Mouse (Mus musculus) ES-Bruce4 (cell line): ENCODE measurements at regions not wholly inside any gene's neighbourhood (a gene's known extent, or its start where the extent isn't known, plus 50 kb on each side); places are given as distances from the start of the nearest gene placed in this dataset.

Experiments used
- H3K27ac ChIP-seq: 2 replicates; pipeline ENCODE4 v1.5.1; 2012; ENCODE audit warnings: low read length, inconsistent platforms; ENCODE audit not compliant: insufficient read depth
- H3K27me3 ChIP-seq: 2 replicates; pipeline ENCODE4 v1.6.1; 2012; ENCODE audit warnings: mild to moderate bottlenecking, low read length, inconsistent platforms; ENCODE audit not compliant: control insufficient read depth, poor library complexity, insufficient read depth, severe bottlenecking
- H3K36me3 ChIP-seq: 2 replicates; pipeline ENCODE4 v1.6.1; 2012; ENCODE audit warnings: inconsistent platforms, mild to moderate bottlenecking, low read length, moderate library complexity; ENCODE audit not compliant: control insufficient read depth, poor library complexity, insufficient read depth, severe bottlenecking
- H3K4me1 ChIP-seq: one replicate; pipeline ENCODE4 v1.8.1; 2011; ENCODE audit warnings: low read length; ENCODE audit not compliant: control insufficient read depth, insufficient read depth
- H3K4me3 ChIP-seq: 2 replicates; pipeline ENCODE4 v1.5.1; 2011; ENCODE audit warnings: low read depth, mild to moderate bottlenecking, low read length
- H3K9ac ChIP-seq: 2 replicates; pipeline ENCODE4 v1.6.1; 2012; ENCODE audit warnings: low read depth, mild to moderate bottlenecking, inconsistent platforms; ENCODE audit not compliant: poor library complexity, severe bottlenecking
- H3K9me3 ChIP-seq: replicated peaks from 2 replicates; pipeline ENCODE4 v1.6.1; 2012; ENCODE audit warnings: mild to moderate bottlenecking, low read length, inconsistent platforms; ENCODE audit not compliant: control insufficient read depth, poor library complexity, insufficient read depth, severe bottlenecking
- CTCF ChIP-seq: IDR thresholded peaks from one replicate; pipeline ENCODE4 v1.8.1; 2011; ENCODE audit warnings: low read depth, low read length
- EP300 ChIP-seq: IDR thresholded peaks from 2 replicates; pipeline ENCODE4 v1.6.1; 2011; ENCODE audit warnings: low read depth, low read length; ENCODE audit not compliant: insufficient read depth
- POLR2A ChIP-seq: IDR thresholded peaks from one replicate; pipeline ENCODE4 v1.8.1; 2011; ENCODE audit warnings: low read length; ENCODE audit not compliant: insufficient read depth

GRCm38 (mm10) chr2:133141341-133142035 is 195.8 kb upstream of the Fermt1 start:
- no peaks in the 10 kb centered on the region for H3K36me3 ChIP-seq
- H3K4me3 ChIP-seq = no peak overlapping the region
- TF ChIP-seq EP300 = no peak
- H3K9ac ChIP-seq = no peak overlapping the region
- no peaks in the 10 kb centered on the region for H3K4me1 ChIP-seq
- H3K27me3 ChIP-seq = no peaks in the 10 kb centered on the region
- no peaks in the 10 kb centered on the region for H3K9me3 ChIP-seq
- no peak overlapping the region for H3K27ac ChIP-seq

- no peak overlapping the region for H3K9ac ChIP-seq
These were observed 206.8 kb upstream of the Fermt1 start for GRCm38 (mm10) chr2:133152461-133152860.

GRCm38 (mm10) chr2:133156537-133156936 is 210.8 kb upstream of the Fermt1 start:
- no peaks in the 10 kb centered on the region for H3K36me3 ChIP-seq
- no peak overlapping the region for H3K4me3 ChIP-seq
- H3K9me3 ChIP-seq = no peaks in the 10 kb centered on the region
- H3K4me1 ChIP-seq = no peaks in the 10 kb centered on the region
- no peak overlapping the region for H3K27ac ChIP-seq
- TF ChIP-seq CTCF (no peak), POLR2A (no peak), EP300 (no peak)
- no peaks in the 10 kb centered on the region for H3K27me3 ChIP-seq
- H3K9ac ChIP-seq = no peak overlapping the region

More at GRCm38 (mm10) chr2:133152461-133152860, 206.8 kb upstream of the Fermt1 start:
- TF ChIP-seq EP300 (no peak), CTCF (no peak)
- H3K4me1 ChIP-seq = no peaks in the 10 kb centered on the region
- H3K4me3 ChIP-seq = no peak overlapping the region
- no peaks in the 10 kb centered on the region for H3K36me3 ChIP-seq
- H3K9me3 ChIP-seq = no peaks in the 10 kb centered on the region
- H3K27ac ChIP-seq = no peak overlapping the region
- no peaks in the 10 kb centered on the region for H3K27me3 ChIP-seq

- no peaks in the 10 kb centered on the region for H3K4me1 ChIP-seq
- no peaks in the 10 kb centered on the region for H3K9me3 ChIP-seq
- no peak overlapping the region for H3K9ac ChIP-seq
- H3K27me3 ChIP-seq = no peaks in the 10 kb centered on the region
- no peak overlapping the region for H3K27ac ChIP-seq
- TF ChIP-seq EP300 (no peak), CTCF (no peak), POLR2A (no peak)
- H3K36me3 ChIP-seq = no peaks in the 10 kb centered on the region
- H3K4me3 ChIP-seq = no peak overlapping the region
These were observed 212.5 kb upstream of the Fermt1 start for GRCm38 (mm10) chr2:133158206-133158605.

GRCm38 (mm10) chr2:133159398-133159797 is 213.7 kb upstream of the Fermt1 start:
- Histone ChIP-seq H3K9ac (no peak overlapping the region), H3K36me3 (no peaks in the 10 kb centered on the region), H3K4me3 (no peak overlapping the region), H3K27ac (no peak overlapping the region), H3K9me3 (no peaks in the 10 kb centered on the region), H3K4me1 (no peaks in the 10 kb centered on the region), H3K27me3 (no peaks in the 10 kb centered on the region)
- TF ChIP-seq EP300 = no peak
- TF ChIP-seq POLR2A = no peak
- no peak for TF ChIP-seq CTCF

GRCm38 (mm10) chr2:133176411-133176810 is 230.7 kb upstream of the Fermt1 start:
- TF ChIP-seq CTCF (no peak), EP300 (no peak), POLR2A (no peak)
- no peak overlapping the region for H3K4me3 ChIP-seq
- H3K4me1 ChIP-seq = no peaks in the 10 kb centered on the region

More at GRCm38 (mm10) chr2:133176411-133176810, 230.7 kb upstream of the Fermt1 start:
- Histone ChIP-seq H3K36me3 (no peaks in the 10 kb centered on the region), H3K27ac (no peak overlapping the region), H3K9me3 (no peaks in the 10 kb centered on the region), H3K27me3 (no peaks in the 10 kb centered on the region), H3K9ac (no peak overlapping the region)
